Mouse (Mus musculus) NIH3T3 (cell line): ENCODE data around the gene Drc1.

Source experiments
- DNase-seq: peaks from one replicate; pipeline ENCODE4 v3.0.0-alpha.2; 2012; ENCODE audit warnings: low read depth

The Drc1 gene

DNA sequence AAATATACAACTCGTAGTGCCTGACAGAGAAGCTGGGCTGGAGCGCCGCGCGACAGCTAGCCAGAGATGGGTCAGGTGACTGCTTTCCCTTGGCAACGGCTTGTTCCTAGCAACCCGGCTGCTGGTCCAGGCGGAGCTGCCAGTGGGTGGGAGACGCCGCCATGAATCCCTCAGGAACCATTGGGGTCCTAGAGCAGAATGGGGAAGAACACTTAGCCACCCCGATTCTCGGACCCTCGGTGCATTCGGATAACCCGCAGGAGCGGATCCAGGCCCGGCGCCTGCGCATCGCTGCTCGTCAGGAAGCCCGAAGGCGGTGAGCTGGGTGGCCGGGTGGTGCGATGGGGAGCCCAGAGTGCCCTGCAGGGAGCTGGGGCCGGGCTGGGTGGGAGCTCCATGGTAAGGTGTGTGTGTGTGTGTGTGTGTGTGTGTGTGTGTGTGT lies at the start of gene Drc1:
Gene Drc1, plus strand, starts transcription at position 98 of the 442 bp plus-strand sequence.
- DNase-seq: no peak

DNA sequence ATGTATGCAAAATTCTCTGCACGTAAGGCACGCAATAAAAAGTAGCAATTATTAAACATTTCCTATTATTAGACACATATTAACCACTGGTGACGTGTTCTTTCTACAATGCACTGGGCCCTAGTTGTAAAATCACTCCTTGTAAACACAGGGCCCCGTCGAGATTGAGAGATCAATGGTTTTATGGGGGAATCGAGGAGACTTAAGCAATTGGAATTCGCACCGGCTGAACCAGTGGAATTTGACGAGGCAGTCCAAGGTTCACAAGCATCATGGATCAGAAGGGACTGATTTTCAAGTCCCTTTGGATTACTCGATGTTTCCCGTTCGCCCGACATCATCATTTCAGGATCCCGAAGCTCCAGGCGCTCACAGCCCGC lies 49.3 kb upstream of the Drc1 start:
- no peak for DNase-seq

DNA sequence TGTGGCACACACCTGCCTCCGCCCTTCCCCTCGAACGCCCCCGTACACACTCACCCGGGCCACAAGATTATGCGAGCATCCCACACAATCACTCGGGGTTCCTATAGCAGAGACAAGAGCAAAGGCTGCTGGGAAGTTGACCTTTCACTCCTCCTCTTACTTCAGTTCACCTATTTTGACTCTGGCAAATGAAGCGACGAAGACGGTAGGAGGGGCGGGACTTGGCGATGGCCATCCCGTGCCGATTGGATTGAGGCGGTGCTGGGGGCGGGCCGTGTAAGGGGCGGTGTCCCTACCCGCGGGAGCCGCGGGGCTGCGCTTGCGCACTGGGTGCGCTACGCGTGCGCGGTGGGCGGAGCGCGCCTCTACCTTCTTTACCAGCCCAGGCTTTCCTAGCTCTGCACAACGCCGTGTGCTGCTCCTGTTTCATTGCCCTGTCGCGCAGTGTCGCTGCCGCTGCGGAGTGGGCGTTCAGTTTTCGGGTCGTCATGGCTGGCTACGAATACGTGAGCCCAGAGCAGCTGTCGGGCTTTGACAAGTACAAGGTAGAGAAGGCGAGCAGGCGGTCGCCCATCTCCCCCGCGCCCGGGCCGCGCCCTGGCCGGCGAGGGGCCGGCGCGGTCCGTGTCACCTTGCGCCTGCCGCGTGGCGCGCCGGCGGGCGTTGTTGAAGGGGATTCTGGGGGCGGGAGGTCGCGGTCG lies 48.8 kb upstream of the Drc1 start, which contains the start of gene Selenoi:
Gene Selenoi, plus strand, starts transcription at position 311 of the 701 bp plus-strand sequence.
- peak; percentile 99 for DNase-seq

DNA sequence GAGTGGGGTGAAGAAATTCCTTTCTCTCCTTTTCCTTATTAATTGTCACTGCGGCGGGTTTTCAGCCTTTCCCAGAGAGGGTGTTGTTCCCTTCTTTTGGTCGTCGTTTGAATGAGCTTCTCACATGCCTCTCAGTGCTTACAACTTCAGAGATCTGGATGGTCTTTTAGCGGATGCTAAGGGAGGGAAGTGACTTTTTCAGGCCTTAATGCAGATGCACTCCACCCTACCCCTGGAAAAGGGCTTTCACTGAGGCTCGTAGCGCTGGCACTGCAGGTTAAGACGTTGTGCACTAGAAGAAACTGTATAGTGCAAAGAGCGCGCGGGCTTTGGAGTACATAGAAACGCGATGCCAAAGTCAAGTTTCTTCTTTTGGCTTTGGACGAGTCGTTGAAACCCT lies 48.1 kb upstream of the Drc1 start:
- DNase-seq: peak; percentile 34

DNA sequence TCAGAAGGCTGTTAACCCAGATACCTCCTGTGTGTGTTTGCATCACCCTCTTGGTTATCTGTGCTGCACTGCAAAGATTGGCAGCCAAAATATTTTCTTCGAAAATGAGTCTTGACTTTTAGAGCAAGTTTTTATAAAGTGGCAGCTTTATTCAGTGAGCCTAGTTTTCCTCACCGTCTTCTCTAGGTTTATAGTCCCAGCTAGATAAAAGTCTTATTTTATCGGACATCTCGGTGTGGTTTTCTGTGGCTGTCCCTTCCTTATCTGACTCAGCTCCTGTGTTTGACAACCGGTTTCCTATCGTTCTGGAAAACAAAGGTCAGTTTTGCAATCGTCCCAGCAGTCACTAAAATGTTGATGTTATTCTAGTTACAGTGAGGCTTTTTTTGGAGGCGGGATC lies 47.2 kb upstream of the Drc1 start:
- DNase-seq: no peak

DNA sequence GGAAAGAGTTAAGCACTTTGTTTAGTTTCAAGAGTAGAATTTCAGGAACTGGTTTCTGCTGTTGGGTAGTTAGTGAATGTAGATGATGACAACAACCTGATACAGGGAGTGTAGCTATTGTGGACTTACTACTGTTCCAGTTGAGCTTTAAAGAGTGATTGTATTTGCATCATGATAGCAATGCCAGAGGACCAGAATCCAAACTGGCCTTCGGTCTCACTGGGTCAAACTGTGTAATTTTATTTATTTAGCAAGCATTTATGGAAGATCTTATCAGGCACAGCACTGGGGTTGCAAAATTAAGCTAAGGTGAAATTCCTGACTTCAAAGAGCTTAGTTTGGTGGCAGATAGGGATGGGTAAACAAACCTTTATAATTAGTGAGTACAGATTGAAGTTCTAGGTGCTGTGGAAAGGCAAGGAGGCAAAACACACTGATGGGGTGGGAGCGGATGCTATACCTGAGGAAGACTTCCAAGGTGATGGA lies 45.5 kb upstream of the Drc1 start:
- no peak for DNase-seq

DNA sequence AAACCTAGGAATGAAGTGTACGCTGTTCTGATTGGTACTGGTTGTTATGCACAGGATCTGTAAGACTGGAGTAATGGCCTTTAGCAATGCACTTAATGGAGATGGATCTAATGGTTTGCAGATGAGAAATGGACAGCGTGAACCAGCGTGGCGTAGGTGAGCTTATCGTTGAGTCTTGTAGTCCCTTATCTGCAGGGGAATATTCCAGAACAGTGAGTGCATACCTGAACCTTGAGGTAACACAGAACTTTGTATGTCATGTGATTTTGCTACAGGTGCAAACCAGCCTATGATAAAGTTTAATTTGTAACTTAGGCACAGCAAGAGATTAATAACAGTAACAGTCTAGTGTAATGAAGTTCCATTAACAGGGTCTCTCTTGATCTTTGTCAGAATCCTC lies 42.7 kb upstream of the Drc1 start:
- DNase-seq: no peak

DNA sequence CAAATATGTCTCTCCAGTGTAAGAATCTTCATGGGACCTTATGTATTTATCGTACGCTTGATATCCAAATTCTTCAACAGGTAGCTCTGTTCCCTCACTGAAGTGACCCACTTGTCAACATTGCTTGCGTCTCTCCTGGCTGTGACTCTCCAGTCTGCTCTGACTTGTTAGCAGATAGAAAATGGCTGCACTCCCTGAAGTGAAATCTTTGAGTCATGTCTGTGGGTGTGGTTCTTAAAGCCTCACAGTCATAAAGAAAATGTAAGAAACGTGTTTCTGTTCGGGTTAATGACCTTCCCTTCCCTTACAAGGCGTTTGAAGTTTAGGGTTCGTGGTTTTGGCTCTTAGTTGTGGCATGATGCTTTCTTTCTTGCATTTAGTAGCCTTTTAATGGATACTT lies 40.6 kb upstream of the Drc1 start:
- peak; percentile 67 for DNase-seq

DNA sequence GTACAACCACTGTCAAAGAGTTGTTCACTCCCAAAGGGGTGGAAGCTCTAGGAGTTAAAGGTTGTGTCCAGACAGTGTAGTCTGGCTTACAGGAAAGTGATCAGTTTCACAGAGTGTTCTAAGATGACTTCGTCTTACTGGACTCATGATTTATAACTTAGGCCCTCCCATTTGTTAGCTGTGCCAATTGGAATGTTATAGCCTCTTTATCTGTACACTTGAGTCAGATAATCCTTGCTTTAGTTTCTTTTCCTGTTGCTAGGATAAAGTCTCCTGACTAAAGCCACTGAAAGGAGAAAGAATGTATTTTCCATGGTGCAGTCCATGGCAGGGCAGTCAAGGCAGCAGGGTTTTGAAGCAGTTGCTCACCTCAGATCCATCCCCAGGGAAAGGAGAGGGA lies 38.8 kb upstream of the Drc1 start:
- DNase-seq: peak; percentile 85

DNA sequence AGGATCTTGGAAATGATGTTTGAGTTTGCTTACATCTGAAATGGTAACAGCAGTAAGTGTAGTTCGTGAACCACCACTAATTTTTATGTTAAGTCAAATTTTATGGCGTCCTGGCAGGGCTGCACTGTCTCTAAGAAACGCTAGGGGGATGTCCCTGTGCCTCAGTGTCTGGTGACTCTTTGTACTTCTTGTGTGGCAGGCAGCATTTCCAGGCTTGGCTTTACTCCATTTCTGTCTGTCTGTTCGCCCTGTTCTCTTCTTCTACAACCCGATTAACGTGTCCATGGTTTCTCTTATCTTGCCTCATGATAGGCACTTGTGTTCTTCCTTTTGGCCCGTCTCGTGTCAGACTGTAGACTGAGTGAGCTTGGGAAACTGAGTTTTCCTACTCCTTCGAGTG lies 37.4 kb upstream of the Drc1 start:
- no peak for DNase-seq

DNA sequence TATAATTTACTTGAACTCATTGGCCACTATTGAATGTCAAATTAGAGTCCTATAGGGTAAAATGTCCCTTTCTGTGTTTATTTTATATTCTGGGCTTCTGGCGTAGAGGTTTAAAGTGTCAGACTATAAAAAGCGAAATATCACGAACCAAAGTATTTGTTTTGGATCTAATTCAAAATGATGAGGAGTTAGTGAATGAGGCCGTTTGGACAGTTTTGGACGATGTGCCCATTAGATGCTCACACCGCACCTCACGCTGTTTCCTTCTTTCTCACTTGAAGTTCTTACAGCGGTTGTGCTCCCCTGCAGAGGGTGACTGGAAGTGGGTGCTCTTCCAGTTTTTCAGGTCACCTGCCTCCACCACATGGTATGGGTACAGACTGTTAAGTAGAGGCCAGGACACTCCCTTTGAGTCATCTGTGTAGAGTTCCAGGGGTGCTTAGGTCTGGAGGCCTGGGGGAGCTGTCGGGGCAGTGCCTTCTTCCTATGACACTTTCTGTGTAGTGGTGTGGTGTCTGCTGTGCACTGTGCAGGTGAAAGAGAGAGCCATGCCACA lies 35.2 kb upstream of the Drc1 start:
- no peak for DNase-seq

DNA sequence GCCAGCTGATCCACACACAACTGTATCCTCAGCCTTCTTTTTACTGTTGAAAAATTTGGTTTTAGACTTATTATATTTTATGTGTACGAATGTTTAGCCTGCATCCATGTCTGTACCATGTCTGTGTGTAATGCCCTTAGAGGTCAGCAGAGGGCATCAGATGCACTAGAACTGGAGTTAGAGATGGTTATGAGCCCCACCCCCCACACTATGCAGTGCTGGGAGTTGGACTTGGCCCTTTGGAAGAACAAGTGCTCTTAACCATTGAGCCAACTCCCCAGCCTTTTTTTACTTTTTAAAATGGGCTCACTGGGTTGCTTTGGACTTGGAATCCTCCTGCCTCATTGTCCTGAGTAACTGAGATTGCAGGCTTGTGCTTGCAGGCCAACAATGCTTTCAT lies 33.5 kb upstream of the Drc1 start:
- DNase-seq: no peak

DNA sequence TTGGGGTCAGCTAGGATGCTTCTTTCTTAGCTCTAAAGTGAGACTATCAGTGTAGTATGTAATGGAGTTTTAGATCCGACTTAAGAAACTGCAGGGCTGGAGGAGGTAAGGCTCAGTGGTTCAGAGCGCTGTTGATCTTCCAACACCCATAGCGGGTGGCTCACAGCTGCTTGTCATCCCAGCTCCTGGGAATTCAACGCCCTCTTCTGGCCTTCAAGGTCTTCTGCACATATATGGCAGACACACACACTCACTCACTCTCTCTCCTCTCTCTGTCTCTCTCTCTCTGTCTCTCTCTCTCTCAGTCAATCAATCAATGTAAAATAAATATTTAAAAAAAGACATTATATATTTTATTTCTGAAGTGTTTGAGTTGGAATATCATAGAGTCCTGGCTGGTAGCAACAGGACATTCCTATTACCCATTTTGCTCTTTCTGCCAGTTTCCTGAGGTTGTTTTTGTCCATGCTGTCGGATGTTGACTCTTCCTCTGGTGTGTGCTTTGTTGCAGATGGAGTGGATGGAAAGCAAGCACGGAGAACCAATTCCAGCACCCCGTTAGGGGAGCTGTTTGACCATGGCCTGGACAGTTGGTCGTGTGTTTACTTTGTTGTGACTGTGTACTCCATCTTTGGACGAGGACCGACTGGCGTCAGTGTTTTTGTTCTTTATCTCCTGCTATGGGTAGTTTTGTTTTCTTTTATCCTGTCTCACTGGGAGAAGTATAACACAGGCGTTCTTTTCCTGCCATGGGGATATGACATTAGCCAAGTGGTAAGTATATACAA lies 25.4 kb upstream of the Drc1 start:
- no peak for DNase-seq

DNA sequence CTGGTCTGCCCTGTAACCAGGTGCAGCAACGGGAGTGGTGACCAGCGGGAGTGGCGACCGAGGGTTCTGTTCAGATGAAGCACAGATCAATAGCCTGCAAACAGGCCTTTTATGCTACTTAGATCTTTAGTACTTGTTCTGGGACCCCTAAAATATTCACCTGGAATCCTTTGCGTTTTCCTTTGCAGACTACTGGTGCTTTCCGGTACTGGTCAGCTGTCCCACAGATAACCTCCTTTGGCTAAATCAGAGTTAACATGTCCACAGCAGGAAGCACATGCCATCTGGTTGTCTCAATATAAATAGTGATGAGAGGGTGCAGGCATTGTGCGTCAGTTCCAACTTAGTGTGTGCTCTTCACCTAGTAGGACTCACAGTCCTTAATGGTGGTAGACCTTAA lies 22.4 kb upstream of the Drc1 start:
- no peak for DNase-seq

DNA sequence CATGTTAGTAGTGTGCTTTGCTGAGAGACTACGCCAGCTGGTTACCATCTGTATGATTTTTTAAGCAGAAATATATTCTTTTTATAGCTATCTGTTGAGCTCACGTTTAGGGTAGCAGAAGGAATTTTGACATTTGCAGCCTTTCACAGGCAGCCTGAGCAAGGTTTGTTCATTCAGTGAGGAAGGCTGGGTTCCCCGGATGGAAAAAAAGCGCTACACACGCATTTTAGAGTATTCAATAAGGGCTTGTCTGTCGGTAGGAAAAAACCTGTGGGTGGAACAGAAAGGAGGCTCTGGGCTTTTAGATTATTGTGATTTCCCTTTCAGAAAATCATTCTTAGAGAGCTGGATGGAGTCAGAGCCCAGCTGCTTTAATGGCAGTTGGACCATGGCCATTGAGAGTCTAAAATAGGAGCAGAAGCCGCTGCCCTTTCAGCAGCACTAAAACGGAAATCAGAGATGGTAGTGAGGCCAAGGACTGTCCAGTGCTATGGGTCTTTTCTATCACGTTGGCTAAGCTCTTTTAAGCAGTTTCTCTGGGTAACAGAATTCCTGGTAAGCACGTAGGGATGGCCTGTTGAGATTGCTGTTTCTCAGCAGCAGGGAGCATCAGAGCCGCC lies 10.5 kb upstream of the Drc1 start:
- DNase-seq: no peak

DNA sequence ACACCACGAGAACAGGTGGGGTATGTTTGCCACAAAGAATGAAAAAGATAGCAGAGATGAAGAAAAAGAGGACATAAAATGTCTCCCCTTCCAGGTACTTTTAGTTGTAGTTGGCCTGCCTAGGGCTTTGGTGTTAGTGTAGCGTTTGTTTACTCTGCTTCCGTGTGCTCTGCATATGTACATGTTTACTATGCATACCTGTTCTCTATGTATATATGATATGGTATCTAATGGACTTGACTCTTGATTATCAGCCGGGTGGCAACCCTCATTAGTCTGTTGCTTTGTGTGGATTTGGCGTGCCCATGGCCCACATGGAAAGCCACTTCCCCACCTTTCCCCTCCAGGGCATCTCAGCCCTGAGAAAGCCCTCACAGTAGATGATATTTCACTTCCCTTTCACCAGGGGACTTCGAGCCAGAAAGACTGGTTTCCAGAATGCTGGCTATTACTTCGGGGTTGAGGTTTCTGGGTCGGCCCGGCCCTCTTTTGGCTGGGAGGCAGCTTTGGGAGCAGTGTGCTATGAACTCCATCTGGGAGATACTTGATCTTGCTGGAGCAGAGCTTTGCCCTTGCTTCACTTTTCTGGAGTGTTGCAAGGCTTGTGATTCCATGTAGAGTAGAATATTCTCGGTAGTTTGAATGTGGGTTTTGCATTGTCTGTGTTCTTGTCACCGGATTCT lies 9.4 kb upstream of the Drc1 start:
- peak; percentile 63 for DNase-seq

DNA sequence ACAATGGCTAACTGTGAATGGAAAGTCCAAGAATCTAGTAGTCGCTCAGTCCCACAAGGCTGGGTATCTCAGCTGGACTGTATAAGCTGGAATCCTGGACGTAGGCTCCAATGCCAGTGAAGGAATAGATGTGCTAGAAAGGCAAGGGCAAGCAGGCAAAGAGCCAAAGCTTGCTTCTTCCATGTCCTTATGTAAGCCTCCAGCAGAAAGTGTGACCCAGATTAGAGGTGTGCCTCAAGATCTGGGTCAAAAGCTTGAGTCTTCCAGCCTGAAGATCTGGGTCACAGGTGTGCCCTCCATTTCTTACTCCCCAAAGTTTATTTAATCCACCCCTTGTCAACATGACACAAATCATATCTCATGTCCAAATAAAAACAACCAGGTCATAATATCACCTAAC lies 4.8 kb upstream of the Drc1 start:
- no peak for DNase-seq

DNA sequence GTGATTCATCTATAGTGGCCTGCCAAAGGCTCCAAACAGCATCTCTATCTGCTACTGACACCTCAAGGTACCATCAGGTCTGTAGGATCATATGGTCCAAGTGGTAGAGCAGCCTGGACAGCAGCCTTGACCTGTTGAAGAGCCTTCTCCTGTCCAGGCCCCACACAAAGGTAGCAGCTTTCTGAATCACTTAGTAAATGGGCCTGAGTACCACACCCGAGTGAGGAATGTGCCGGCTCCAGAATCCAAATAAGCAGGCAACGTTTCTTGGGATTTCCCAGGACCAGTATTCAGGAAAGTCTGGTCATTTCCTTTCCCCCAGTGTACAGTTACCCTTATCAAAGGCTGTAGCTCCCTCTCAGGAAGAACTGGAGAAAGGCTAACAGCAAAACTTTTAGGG lies 2.2 kb upstream of the Drc1 start:
- no peak for DNase-seq

DNA sequence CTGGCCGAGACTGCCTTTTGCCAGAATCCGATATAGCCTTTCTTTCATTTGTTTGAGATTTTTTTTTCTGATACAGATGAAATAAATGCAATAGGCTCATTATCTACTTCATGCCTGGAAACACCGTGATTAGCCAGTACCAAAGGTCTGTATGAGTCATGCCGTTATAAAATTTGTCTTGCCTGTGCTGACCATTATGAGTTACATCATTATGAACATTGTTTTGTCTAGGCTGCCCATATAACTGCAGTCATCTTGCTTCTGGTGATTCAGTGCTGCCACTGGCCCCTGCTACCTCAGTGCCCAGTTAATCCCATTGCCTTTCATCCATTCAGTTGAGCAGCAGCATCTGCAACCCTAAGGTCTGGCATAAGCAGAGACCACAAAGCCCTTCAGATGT lies 1.7 kb upstream of the Drc1 start:
- peak; percentile 22 for DNase-seq

DNA sequence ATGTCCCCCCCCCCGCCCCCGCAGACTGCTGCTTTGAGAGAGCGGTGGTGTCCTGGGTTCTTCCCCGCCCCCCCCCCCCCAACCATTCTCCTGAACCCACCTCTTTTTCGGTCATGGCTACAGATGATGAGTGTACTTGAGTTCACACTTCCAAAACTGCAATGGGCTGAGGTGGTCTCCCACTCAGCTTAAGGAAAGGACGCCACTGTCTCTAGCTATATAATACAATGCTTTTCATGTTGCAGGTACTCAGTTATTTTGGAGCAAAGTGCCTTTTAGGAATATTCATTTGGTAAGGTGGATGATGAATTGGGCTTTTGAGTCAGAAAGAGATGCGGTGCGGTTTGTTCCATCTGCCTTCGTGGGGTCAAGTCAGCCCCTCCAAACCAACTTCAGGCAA lies 324 bp upstream of the Drc1 start:
- DNase-seq: no peak

DNA sequence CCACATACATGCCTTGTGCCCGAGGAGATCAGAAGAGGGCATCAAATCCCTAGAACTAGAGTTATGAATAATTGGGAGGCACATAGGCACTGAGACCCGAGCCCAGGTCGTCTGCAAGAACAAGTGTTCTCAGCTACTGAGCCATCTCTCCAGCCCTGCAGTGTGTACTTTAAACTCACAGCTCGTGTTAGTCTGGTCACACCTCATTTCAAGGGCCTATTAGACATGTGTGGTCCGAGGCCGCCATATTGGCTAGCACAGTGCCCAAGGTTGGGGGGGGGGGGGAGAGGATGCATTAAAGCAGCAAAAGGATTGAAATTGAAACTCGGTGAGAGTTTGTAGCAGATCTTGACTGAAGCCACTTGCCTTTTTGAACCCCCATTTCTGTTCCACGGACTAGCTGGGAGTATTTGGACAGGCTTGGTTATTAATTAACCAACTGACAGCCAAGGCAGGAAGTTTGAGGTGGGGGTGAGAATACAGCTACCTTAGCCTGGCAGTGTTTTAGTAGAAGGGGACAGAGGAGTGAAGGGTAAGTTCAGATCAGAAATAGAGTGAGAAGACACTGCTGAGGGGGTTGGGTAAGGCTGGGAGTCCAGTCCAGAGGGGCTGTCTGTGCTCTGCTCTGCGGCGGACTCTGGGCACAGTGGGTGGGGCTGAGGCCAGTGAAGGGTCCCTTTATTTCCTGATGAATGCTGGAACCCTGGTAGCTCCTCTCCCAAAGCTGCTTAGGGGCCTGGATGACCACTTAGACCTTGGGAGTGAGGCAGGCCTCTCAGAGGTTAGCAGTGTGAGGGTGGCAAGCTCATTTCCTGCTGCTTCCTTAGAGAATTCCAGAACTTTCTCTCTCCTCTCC lies 5.0 kb downstream of the Drc1 start:
- DNase-seq: no peak
